Mouse (Mus musculus) intestine, embryonic 15.5 days (tissue): ENCODE measurements around the gene Olfr1368. TPM values are rescaled to one million over a fixed set of nuclear protein-coding genes. Genes with fewer than 3 reads are reported as not detected.
"Not testable (repeated sequence)": the region's sequence is repeated elsewhere in the genome, so short reads cannot be mapped to it uniquely, and the experiment has no call there.

Experiments used
- ATAC-seq: fragments of 200-750 bp; cut with Nextera tagmentation; 2 replicates; pipeline ENCODE4 v1.8.0; 2017; ENCODE audit warnings: moderate TSS enrichment, moderate library complexity
- H3K27ac ChIP-seq: fragments of 300-500 bp; sonication (generic); 2 replicates; pipeline ENCODE4 v1.5.1; 2015; ENCODE audit warnings: mild to moderate bottlenecking, inconsistent platforms
- H3K27me3 ChIP-seq: fragments of 300-500 bp; sonication (generic); replicated peaks from 2 replicates; pipeline ENCODE4 v1.6.1; 2015; ENCODE audit warnings: inconsistent platforms
- H3K36me3 ChIP-seq: fragments of 300-500 bp; sonication (generic); 2 replicates; pipeline ENCODE4 v1.6.1; 2015; ENCODE audit warnings: inconsistent platforms
- H3K4me1 ChIP-seq: fragments of 300-500 bp; sonication (generic); replicated peaks from 2 replicates; pipeline ENCODE4 v1.6.1; 2015; ENCODE audit warnings: inconsistent platforms
- H3K4me2 ChIP-seq: fragments of 300-500 bp; sonication (generic); replicated peaks from 2 replicates; pipeline ENCODE4 v1.6.1; 2015; ENCODE audit warnings: mild to moderate bottlenecking, inconsistent platforms
- H3K4me3 ChIP-seq: fragments of 300-500 bp; sonication (generic); replicated peaks from 2 replicates; pipeline ENCODE4 v1.5.1; 2015; ENCODE audit warnings: inconsistent platforms
- H3K9ac ChIP-seq: fragments of 300-500 bp; sonication (generic); 2 replicates; pipeline ENCODE4 v1.6.1; 2015; ENCODE audit warnings: inconsistent platforms
- H3K9me3 ChIP-seq: fragments of 300-500 bp; sonication (generic); 2 replicates; pipeline ENCODE4 v1.6.1; 2016; ENCODE audit warnings: inconsistent platforms
- whole genome bisulfite sequencing: fragments of 180-500 bp; shearing (Covaris S2); methylation state at CpG from one replicate; pipeline ENCODE4 v1.1.7; 2015; 5-methylcytosine and 5-hydroxymethylcytosine counted together
- polyA plus RNA-seq: library from polyadenylated mRNA; unstranded; fragments of >200 nt; fragmentation: Nextera tagmentation; extraction: Ambion mirVana; gene quantifications from 2 replicates; pipeline ENCODE4 v1.2.1, GENCODE M21; 2015

Gene Olfr1368
- polyA plus RNA-seq, 1 experiment from 2014 or later: not detected

DNA sequence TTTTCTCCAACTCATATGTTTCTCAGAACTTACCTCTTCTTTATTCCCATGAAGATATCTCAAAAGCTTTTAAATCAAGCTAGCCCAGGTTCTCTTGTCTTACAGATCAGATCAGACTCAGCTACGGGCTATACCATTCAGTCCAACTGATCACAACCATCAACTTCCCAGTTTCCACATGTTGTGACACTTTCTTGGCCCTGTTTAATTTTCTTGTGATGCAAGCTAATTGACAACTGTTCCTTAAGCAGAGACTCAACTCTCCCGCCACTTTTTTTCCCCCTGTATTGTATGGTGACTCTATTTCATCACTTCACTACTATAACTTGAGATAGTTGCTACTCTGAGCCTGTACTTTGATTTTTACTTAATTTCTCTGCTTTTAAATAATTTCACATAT is 15.9 kb upstream of the Olfr1368 start:
- peak overlapping the region; percentile 47 for H3K4me2 ChIP-seq
- peak overlapping the region; percentile 57; the same call in 1 of the 2 replicates for H3K4me3 ChIP-seq
- H3K27ac ChIP-seq: no peak overlapping the region
- WGBS: 44% methylated on average over 2 of the region's 2 CpGs
- ATAC-seq: peak; percentile 27
- H3K9ac ChIP-seq: no peak overlapping the region
- no peaks in the 10 kb centered on the region for H3K9me3 ChIP-seq
- H3K4me1 ChIP-seq: no peaks in the 10 kb centered on the region
- H3K36me3 ChIP-seq: no peaks in the 10 kb centered on the region
- no peaks in the 10 kb centered on the region for H3K27me3 ChIP-seq

DNA sequence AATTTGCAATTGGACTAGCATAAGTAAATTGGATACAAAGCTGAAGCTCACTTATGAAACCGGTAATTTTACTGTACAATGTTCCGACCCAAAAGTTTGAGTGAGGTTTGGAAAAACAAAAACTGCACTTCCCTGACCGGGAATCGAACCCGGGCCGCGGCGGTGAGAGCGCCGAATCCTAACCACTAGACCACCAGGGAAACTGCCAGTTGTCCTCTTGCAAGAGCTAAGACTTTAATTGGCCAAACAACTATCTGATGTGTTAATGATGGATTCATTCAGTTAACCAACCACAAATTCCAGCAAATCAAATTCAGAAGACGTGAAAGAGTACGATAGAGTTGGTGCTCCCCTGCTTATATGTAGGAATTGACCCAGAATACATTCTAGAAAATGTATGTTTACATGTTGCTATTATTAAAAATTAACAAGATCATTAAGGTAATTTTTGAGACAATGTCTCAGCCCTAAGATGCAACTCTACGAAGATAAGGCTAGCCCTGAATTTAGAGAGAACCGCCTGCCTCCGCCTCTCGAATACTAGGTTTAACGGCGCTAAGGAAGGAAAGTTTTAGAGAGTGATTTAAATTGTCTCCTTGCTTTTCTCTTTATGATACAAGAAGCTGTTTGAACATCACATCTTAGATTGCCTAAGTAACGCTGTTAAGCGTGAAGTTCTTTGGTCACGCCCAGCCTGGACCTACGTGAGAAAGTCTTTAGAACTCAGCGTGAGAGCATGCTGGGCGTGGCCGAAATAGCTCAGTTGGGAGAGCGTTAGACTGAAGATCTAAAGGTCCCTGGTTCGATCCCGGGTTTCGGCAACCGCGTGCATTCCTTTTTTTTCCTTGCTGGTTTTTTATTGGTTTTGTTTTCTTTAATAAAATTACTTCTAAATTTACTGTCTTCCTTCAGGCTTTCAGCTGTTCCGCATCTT is 15.3 kb upstream of the Olfr1368 start:
- Histone ChIP-seq H3K27ac (no peak overlapping the region), H3K4me2 (peak overlapping the region; percentile 72), H3K4me1 (no peaks in the 10 kb centered on the region), H3K36me3 (no peaks in the 10 kb centered on the region), H3K9me3 (no peaks in the 10 kb centered on the region), H3K27me3 (no peaks in the 10 kb centered on the region), H3K9ac (no peak overlapping the region), H3K4me3 (peak overlapping the region; percentile 57)
- WGBS: under 1% methylated on average over 32 of the region's 32 CpGs
- peak; percentile 90 for ATAC-seq

DNA sequence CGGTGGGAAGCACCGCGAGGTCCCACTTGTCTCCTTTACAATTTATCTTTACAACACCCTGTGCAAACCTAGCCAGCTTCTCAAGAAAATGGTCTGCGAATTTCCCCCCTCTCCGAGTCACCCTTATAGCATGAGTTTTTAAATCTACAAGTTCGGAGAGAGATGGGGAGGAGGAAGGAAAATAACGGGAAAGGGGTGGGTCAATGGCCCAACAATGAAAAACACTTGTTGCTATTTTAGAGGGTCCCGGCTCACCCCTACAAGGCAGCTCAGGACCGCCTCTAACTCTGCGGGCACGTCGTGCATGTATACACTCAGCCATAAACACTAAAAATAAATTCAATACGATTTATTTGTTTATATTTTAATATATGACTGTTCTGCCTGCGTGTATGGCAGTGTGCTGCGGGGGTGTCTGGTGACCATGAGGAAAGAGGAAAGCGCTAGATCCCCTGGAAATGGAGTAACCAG is 14.4 kb upstream of the Olfr1368 start:
- H3K36me3 ChIP-seq: no peaks in the 10 kb centered on the region
- peak overlapping the region; percentile 6; the same call in 1 of the 2 replicates for H3K9ac ChIP-seq
- no peaks in the 10 kb centered on the region for H3K9me3 ChIP-seq
- peak overlapping the region; percentile 72 for H3K4me2 ChIP-seq
- no peaks in the 10 kb centered on the region for H3K27me3 ChIP-seq
- WGBS: under 1% methylated on average over 16 of the region's 16 CpGs
- H3K27ac ChIP-seq: no peak overlapping the region
- H3K4me1 ChIP-seq: no peaks in the 10 kb centered on the region
- H3K4me3 ChIP-seq: peak overlapping the region; percentile 57
- peak; percentile 18 for ATAC-seq

DNA sequence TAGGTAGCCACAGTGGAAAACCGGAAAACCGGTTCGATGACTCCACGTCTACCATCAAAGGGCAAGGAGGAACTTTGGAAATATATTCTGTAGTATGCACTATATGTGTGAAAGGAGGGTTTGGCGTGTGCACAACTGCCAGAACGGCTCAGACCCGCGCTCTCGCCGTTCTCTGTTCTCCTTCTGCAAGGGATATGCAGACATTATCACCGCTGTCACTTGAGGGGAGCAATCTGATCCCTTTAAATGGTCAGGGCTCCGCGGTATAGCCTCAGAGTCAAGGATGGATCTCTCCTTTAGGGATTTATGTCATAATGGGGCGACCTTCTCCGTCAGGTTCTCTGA is 13.8 kb upstream of the Olfr1368 start:
- no peaks in the 10 kb centered on the region for H3K27me3 ChIP-seq
- H3K36me3 ChIP-seq: no peaks in the 10 kb centered on the region
- H3K9me3 ChIP-seq: no peaks in the 10 kb centered on the region
- no peak overlapping the region for H3K27ac ChIP-seq
- ATAC-seq: 0 out of 2 replicates have a peak, but pooled peaks have one; percentile 12
- H3K4me3 ChIP-seq: peak overlapping the region; percentile 57
- H3K4me1 ChIP-seq: no peaks in the 10 kb centered on the region
- peak overlapping the region; percentile 72 for H3K4me2 ChIP-seq
- H3K9ac ChIP-seq: peak overlapping the region; percentile 29; the same call in 1 of the 2 replicates
- WGBS: under 1% methylated on average over 15 of the region's 15 CpGs

DNA sequence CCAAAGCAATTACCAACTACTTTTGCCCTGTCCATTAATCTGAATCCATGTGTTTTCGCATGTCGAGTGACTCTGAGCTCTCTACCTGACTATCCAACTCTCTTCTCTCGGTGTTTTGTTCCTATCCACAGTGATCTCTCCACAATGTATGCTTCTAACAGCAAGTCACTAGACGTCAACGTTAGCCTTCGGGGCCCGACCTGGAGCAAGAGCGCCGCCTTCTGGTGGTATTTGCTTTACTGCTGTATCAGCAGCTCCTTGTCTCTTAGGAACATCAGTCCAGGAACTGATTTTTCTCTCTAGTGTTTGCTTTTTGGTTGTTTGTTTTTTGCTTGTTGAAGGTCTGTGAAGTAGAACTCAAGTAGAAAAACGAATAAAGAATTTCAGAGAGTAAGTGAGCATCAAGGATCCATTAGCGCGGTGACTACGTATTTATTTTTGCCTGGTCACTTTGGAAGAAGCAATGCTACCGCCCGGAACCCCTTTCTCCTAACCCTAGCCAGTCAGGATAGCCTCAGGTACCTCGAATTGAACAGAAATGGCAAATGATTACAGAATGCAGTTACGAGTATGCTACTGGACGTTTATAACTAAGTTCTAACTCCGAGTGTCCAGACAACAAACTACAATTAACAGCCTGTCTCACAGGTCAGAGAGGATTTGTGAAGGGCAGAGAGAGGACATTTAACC is 13.3 kb upstream of the Olfr1368 start:
- H3K36me3 ChIP-seq: no peaks in the 10 kb centered on the region
- H3K27ac ChIP-seq: no peak overlapping the region
- under 1% methylated on average over 19 of the region's 19 CpGs for WGBS
- peak; percentile 54 for ATAC-seq
- H3K9me3 ChIP-seq: no peaks in the 10 kb centered on the region
- H3K9ac ChIP-seq: peak overlapping the region; percentile 29; the same call in 1 of the 2 replicates
- H3K4me3 ChIP-seq: peak overlapping the region; percentile 57
- H3K27me3 ChIP-seq: no peaks in the 10 kb centered on the region
- H3K4me1 ChIP-seq: no peaks in the 10 kb centered on the region
- peak overlapping the region; percentile 72 for H3K4me2 ChIP-seq

DNA sequence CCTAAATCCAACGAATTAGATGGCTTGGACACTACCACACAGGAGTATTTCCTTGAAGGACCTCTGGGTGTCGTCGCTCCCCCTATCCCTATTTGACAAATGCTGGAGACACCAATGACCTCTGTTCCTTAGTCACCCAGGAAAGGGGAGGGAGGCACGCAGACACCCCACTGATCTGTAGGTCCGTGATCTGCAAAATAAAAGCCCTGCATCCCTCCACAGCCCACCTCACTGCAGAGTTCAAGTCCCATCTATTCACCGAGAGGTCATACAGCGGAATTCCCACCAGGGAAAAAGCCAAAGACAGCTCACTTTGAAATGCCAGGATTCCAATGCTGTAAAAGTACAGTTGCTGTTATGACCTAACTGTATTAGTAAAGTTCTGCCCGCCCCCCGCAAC is 12.4 kb upstream of the Olfr1368 start:
- Histone ChIP-seq H3K27me3 (no peaks in the 10 kb centered on the region), H3K9me3 (no peaks in the 10 kb centered on the region), H3K4me3 (no peak overlapping the region), H3K4me1 (no peaks in the 10 kb centered on the region), H3K9ac (no peak overlapping the region), H3K27ac (no peak overlapping the region), H3K36me3 (no peaks in the 10 kb centered on the region), H3K4me2 (peak overlapping the region; percentile 72)
- 12% methylated on average over 9 of the region's 9 CpGs for WGBS
- no peak for ATAC-seq

DNA sequence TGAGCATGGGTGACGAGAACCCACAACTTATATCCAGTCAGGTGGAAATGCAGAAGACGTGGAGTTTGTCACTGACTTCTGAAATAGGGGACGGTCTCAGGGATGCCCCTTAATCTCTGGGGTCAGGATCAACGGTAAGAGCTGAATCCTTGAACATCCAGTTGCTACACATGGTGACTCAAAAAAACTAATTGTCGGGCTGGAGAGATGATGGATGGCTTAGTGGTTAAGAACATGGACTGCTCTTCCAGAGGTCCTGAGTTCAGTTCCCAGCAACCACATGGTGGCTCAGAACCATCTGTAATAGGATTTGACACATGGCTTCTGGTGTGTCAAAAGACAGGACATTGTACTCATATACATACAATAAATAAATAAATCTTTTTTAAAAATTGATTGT is 10.2 kb upstream of the Olfr1368 start:
- Histone ChIP-seq H3K27me3 (no peaks in the 10 kb centered on the region), H3K9me3 (no peaks in the 10 kb centered on the region), H3K4me2 (no peak overlapping the region), H3K4me1 (no peaks in the 10 kb centered on the region), H3K4me3 (no peak overlapping the region), H3K36me3 (no peaks in the 10 kb centered on the region), H3K27ac (no peak overlapping the region), H3K9ac (no peak overlapping the region)
- 75% methylated on average over 5 of the region's 5 CpGs for WGBS
- ATAC-seq: no peak

DNA sequence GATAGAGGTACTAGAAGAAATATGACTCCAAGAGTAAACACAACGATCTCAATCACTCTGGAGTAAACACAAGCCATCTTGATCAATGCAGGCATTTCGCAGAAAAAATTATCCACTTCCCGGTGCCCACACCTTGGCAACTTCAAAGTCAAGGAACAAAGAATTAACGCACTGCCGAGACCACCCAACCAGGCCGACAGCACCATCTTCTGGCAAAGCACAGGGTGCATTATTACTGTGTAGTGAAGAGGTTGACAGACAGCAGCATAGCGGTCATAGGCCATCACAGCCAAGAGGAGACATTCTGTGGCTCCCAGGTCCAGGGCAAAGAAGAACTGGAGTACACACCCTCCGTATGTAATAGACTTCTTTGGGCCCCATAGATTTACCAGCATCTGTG is 3.2 kb downstream of the Olfr1368 start:
- Histone ChIP-seq H3K9ac (no peak overlapping the region), H3K27ac (no peak overlapping the region), H3K9me3 (no peaks in the 10 kb centered on the region), H3K36me3 (no peaks in the 10 kb centered on the region), H3K4me3 (no peak overlapping the region), H3K4me2 (no peak overlapping the region), H3K27me3 (no peaks in the 10 kb centered on the region), H3K4me1 (no peaks in the 10 kb centered on the region)
- ATAC-seq: no peak
- 41% methylated on average over 8 of the region's 8 CpGs for WGBS

DNA sequence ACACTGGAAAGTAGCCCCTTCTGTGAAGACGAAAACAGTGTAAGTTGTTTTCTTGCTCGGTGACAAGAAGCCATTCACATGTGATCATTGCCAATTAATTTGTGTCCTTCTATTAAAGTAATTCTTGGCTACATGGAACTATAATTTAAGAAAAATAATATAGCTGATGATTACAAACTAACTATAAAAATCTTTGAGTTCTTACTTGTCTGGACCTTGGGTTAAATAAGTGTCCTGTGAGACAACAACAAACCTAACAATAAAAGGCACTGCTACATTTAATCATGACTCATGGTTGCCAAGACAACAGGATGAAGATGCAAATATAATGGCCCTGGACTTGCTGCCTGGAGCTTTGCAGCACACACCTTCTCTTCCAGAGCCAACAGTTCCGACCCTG is 16.3 kb downstream of the Olfr1368 start, which contains the start of gene Olfr263:
Olfr263 (plus strand) TSS at position 301 of the 400 bp plus-strand sequence.
- not testable (repeated sequence) for H3K27me3 ChIP-seq, H3K4me2 ChIP-seq, H3K4me1 ChIP-seq, H3K27ac ChIP-seq, H3K9ac ChIP-seq, H3K36me3 ChIP-seq, H3K4me3 ChIP-seq, H3K9me3 ChIP-seq, ATAC-seq
- 77% methylated on average over 3 of the region's 3 CpGs for WGBS

DNA sequence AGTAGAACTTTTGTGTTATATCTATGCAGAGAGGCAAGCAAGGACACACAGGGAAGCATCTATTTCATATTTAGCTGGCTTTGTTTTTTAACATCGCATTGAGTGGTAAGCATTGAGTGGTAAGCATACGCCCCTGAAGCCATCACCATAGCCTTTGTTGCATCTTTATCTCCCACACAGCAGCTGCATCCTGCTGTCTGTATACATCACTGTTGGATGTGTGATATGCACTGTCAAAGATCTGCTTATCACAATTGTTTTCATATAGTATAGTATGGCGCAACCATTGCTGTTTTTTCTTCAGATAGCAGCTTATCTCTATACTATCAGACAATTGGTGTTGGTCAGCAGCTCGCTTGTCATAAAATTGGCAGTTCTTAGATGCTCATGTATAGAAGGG is 31.5 kb downstream of the Olfr1368 start:
- H3K36me3 ChIP-seq: no peaks in the 10 kb centered on the region
- no peak overlapping the region for H3K27ac ChIP-seq
- WGBS: 85% methylated on average over 4 of the region's 4 CpGs

DNA sequence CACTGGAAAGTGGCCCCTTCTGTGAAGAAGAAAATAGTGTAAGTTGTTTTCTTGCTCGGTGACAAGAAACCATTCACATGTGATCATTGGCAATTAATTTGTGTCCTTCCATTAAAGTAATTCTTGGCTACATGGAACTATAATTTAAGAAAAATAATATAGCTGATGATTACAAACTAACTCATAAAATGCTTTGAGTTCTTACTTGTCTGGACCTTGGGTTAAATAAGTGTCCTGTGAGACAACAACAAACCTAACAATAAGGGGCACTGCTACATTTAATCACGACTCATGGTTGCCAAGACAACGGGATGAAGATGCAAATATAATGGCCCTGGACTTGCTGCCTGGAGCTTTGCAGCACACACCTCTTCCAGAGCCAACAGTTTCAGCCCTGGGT is 34.5 kb downstream of the Olfr1368 start, which contains the start of gene Olfr1369-ps1:
Olfr1369-ps1 (plus strand) TSS at position 301 of the 400 bp plus-strand sequence.
- not testable (repeated sequence) for H3K9ac ChIP-seq, H3K4me1 ChIP-seq, H3K27ac ChIP-seq, H3K4me2 ChIP-seq, H3K9me3 ChIP-seq, ATAC-seq, H3K27me3 ChIP-seq, H3K36me3 ChIP-seq, H3K4me3 ChIP-seq
- WGBS: 80% methylated on average over 3 of the region's 3 CpGs

More for the DNA sequence above, 31.5 kb downstream of the Olfr1368 start:
- Histone ChIP-seq H3K27me3 (no peaks in the 10 kb centered on the region), H3K4me3 (no peak overlapping the region), H3K4me2 (no peak overlapping the region), H3K9ac (no peak overlapping the region), H3K4me1 (no peaks in the 10 kb centered on the region), H3K9me3 (no peaks in the 10 kb centered on the region)
- ATAC-seq: no peak

DNA sequence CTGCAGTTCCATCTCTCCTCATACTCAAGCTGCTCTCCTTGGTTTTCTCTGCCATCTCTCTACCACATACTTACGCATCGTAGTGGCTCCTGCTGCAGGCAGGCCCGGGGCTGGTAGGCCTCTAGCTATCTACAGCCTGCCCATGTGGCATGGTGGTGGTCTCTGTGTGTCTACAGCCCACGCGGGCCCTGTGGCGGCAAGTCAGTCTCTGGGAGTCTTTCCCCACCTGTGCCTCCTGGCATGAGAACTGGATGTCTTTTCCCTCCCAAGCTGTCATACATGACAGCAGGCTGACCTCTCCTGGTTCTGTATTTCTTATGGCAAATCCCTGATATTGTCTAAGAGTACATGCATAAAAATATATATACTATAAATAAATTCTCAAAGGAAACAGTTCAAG is 35.2 kb downstream of the Olfr1368 start:
- ATAC-seq: no peak

More for the DNA sequence above, 35.2 kb downstream of the Olfr1368 start:
- Histone ChIP-seq H3K27ac (no peak overlapping the region), H3K36me3 (no peaks in the 10 kb centered on the region), H3K9me3 (no peaks in the 10 kb centered on the region), H3K4me3 (no peak overlapping the region), H3K4me1 (no peaks in the 10 kb centered on the region), H3K4me2 (no peak overlapping the region), H3K9ac (no peak overlapping the region), H3K27me3 (no peaks in the 10 kb centered on the region)
- 90% methylated on average over 6 of the region's 6 CpGs for WGBS
